Mouse (Mus musculus) right cerebral cortex, adult 2 months (tissue): ENCODE results near the gene Sema3a.

Experiments
- DNase-seq, 2 experiments: peaks; one replicate each; pipeline ENCODE4 v3.0.0; 2021 to 2022; ENCODE audit warnings: low spot score in 2 of 2

The Sema3a gene

GRCm38 (mm10) chr5:13320138-13320537 is 194.9 kb downstream of the Sema3a start:
- no peak for DNase-seq

- DNase-seq: no peak
Measured at GRCm38 (mm10) chr5:13327281-13327680, 202.1 kb downstream of the Sema3a start.

GRCm38 (mm10) chr5:13331412-13331811 is 206.2 kb downstream of the Sema3a start:
- no peak for DNase-seq

- DNase-seq: no peak
Measured at GRCm38 (mm10) chr5:13337665-13338064, 212.5 kb downstream of the Sema3a start.

GRCm38 (mm10) chr5:13347068-13347467 is 221.9 kb downstream of the Sema3a start:
- DNase-seq: no peak

- DNase-seq: no peak
Measured at GRCm38 (mm10) chr5:13351611-13352010, 226.4 kb downstream of the Sema3a start.

- DNase-seq: no peak
Measured at GRCm38 (mm10) chr5:13352995-13353394, 227.8 kb downstream of the Sema3a start.

- DNase-seq: no peak
Measured at GRCm38 (mm10) chr5:13353539-13353938, 228.3 kb downstream of the Sema3a start.

- DNase-seq: peak in 1 of 2 experiments; percentile 8
Measured at GRCm38 (mm10) chr5:13354913-13355312, 229.7 kb downstream of the Sema3a start.

GRCm38 (mm10) chr5:13358770-13359169 is 233.6 kb downstream of the Sema3a start:
- DNase-seq: no peak

GRCm38 (mm10) chr5:13360711-13361110 is 235.5 kb downstream of the Sema3a start:
- no peak for DNase-seq

- no peak for DNase-seq
Measured at GRCm38 (mm10) chr5:13365108-13365507, 239.9 kb downstream of the Sema3a start.

- DNase-seq: no peak
Measured at GRCm38 (mm10) chr5:13379223-13379622, 254.0 kb downstream of the Sema3a start.

- DNase-seq: no peak
Measured at GRCm38 (mm10) chr5:13384047-13384446, 258.8 kb downstream of the Sema3a start.

GRCm38 (mm10) chr5:13384714-13385113 is 259.5 kb downstream of the Sema3a start:
- DNase-seq: peak; percentile 44 to 56

GRCm38 (mm10) chr5:13386603-13387002 is 261.4 kb downstream of the Sema3a start:
- DNase-seq: no peak

GRCm38 (mm10) chr5:13387679-13388078 is 262.5 kb downstream of the Sema3a start:
- DNase-seq: no peak

GRCm38 (mm10) chr5:13389995-13390394 is 264.8 kb downstream of the Sema3a start:
- no peak for DNase-seq

GRCm38 (mm10) chr5:13405432-13405831 is 280.2 kb downstream of the Sema3a start:
- no peak for DNase-seq

- DNase-seq: no peak
Measured at GRCm38 (mm10) chr5:13406131-13406530, 280.9 kb downstream of the Sema3a start.

- no peak for DNase-seq
Measured at GRCm38 (mm10) chr5:13411920-13412319, 286.7 kb downstream of the Sema3a start.

- no peak for DNase-seq
Measured at GRCm38 (mm10) chr5:13413915-13414525, 288.8 kb downstream of the Sema3a start.

- DNase-seq: no peak
Measured at GRCm38 (mm10) chr5:13416960-13417710, 291.9 kb downstream of the Sema3a start.
